ENCODE assay signal across 8 mouse cellular contexts in genomic region chr6:71927911-71928310, GRCm38 (mm10). TPM values are rescaled to one million over a fixed set of nuclear protein-coding genes. Genes with fewer than 3 reads are reported as not detected.
DNase-seq lines count a peak whose midpoint lies in the region; ATAC-seq lines count a peak whose summit lies in the region.

No protein-coding gene starts in this region.

- no peaks in the 10 kb centered on the region for H3K4me1 ChIP-seq in embryonic facial prominence, embryonic 14.5 days (ENCODE audit: control insufficient read depth, insufficient read depth, low read length)
- no peaks in the 10 kb centered on the region for H3K4me1 ChIP-seq in kidney, embryonic 14.5 days (ENCODE audit: control insufficient read depth, insufficient read depth, low read length)
- no peaks in the 10 kb centered on the region for H3K4me1 ChIP-seq in liver, embryonic 11.5 days (replicated peaks; ENCODE audit: control insufficient read depth, insufficient read depth, low read length)

- H3K27me3 ChIP-seq in embryonic facial prominence, embryonic 14.5 days (replicated peaks; ENCODE audit: control insufficient read depth, insufficient read depth, low read length): no peaks in the 10 kb centered on the region
- H3K27me3 ChIP-seq in kidney, embryonic 14.5 days (ENCODE audit: control insufficient read depth, insufficient read depth, low read length): no peaks in the 10 kb centered on the region
- H3K27me3 ChIP-seq in liver, embryonic 11.5 days (replicated peaks; ENCODE audit: control insufficient read depth, insufficient read depth, low read length): no peaks in the 10 kb centered on the region

- peaks cover 89% of the 10 kb centered on the region for H3K36me3 ChIP-seq in embryonic facial prominence, embryonic 14.5 days (ENCODE audit: control insufficient read depth, insufficient read depth, low read length)
- H3K36me3 ChIP-seq in kidney, embryonic 14.5 days (ENCODE audit: control insufficient read depth, insufficient read depth, low read length): peaks cover 86% of the 10 kb centered on the region
- peaks cover 47% of the 10 kb centered on the region for H3K36me3 ChIP-seq in liver, embryonic 11.5 days (ENCODE audit: control insufficient read depth, insufficient read depth, low read length)

- H3K9ac ChIP-seq in embryonic facial prominence, embryonic 14.5 days (ENCODE audit: low read depth, low read length): no peak overlapping the region
- no peak overlapping the region for H3K9ac ChIP-seq in kidney, embryonic 14.5 days (ENCODE audit: low read depth, low read length)
- no peak overlapping the region for H3K9ac ChIP-seq in liver, embryonic 11.5 days (ENCODE audit: low read depth, low read length)

- no peak overlapping the region for H3K4me3 ChIP-seq in embryonic facial prominence, embryonic 14.5 days (ENCODE audit: low read depth, low read length)
- no peak overlapping the region for H3K4me3 ChIP-seq in kidney, embryonic 14.5 days (ENCODE audit: low read length)
- no peak overlapping the region for H3K4me3 ChIP-seq in liver, embryonic 11.5 days (ENCODE audit: low read depth, low read length)

- peak; percentile 23 for DNase-seq in urinary bladder, postnatal 25 days (ENCODE audit: low spot score)
- no peak for DNase-seq in urinary bladder, adult 2 months (ENCODE audit: low spot score)
- DNase-seq in adrenal gland, postnatal 25 days: peak; percentile 65
- DNase-seq in embryonic facial prominence, embryonic 14.5 days (ENCODE audit: low spot score): peak; percentile 62
- peak; percentile 41 for DNase-seq in liver, embryonic 11.5 days (ENCODE audit: low spot score)
- DNase-seq in retina, adult 2 months (ENCODE audit: low read depth, low spot score): peak; percentile 28

- H3K9me3 ChIP-seq in embryonic facial prominence, embryonic 14.5 days (ENCODE audit: control insufficient read depth, low read length): no peaks in the 10 kb centered on the region
- H3K9me3 ChIP-seq in kidney, embryonic 14.5 days (ENCODE audit: control insufficient read depth, low read length): no peaks in the 10 kb centered on the region
- H3K9me3 ChIP-seq in liver, embryonic 11.5 days (ENCODE audit: control insufficient read depth, low read length): no peaks in the 10 kb centered on the region

- ATAC-seq in embryonic facial prominence, embryonic 14.5 days (ENCODE audit: low read depth): peak; percentile 74
- 0 out of 2 replicates have a peak, but pooled peaks have one; percentile 46 for ATAC-seq in kidney, embryonic 14.5 days (ENCODE audit: low FRiP score, low TSS enrichment)
- ATAC-seq in liver, embryonic 11.5 days (replicated peaks; ENCODE audit: low FRiP score): no peak
- no peak for ATAC-seq in monocyte, adult 5-6 weeks (replicated peaks; ENCODE audit: insufficient number of reproducible peaks, low FRiP score, low TSS enrichment, poor library complexity, severe bottlenecking)

- H3K4me2 ChIP-seq in embryonic facial prominence, embryonic 14.5 days (ENCODE audit: low read depth, low read length): no peak overlapping the region
- H3K4me2 ChIP-seq in kidney, embryonic 14.5 days (replicated peaks; ENCODE audit: low read depth, low read length): no peak overlapping the region
- H3K4me2 ChIP-seq in liver, embryonic 11.5 days: no peak overlapping the region

- no peak overlapping the region for H3K27ac ChIP-seq in embryonic facial prominence, embryonic 14.5 days (replicated peaks; ENCODE audit: low read depth, low read length)
- H3K27ac ChIP-seq in kidney, embryonic 14.5 days (ENCODE audit: low read depth, low read length): no peak overlapping the region
- H3K27ac ChIP-seq in liver, embryonic 11.5 days (ENCODE audit: low read depth, low read length): no peak overlapping the region

RNA-seq across cellular contexts. Expression of gene Polr1a, which starts 19.1 kb away (rescaled TPM):
- 12.7 and 13.1 TPM in 2 replicates for polyA plus RNA-seq in urinary bladder, adult 2 months (2012; rRNA removed)
- total RNA-seq in adrenal gland, postnatal 25 days (2021): 75.1 and 76.9 TPM in 2 replicates
- 28.9 and 31.5 TPM in 2 replicates for polyA plus RNA-seq in embryonic facial prominence, embryonic 14.5 days (2014; fragmentation: Nextera tagmentation; extraction: Ambion mirVana)
- 18.6 and 37.0 TPM in 2 replicates for polyA plus RNA-seq in kidney, embryonic 14.5 days (2014; fragmentation: Nextera tagmentation; extraction: Ambion mirVana)
- 45.7 and 52.4 TPM in 2 replicates for polyA plus RNA-seq in liver, embryonic 11.5 days (2014; fragmentation: Nextera tagmentation; extraction: Ambion mirVana)
- total RNA-seq in monocyte, adult 5-6 weeks (2017): 28.3 to 32.8 TPM (median 28.6 TPM) in 3 replicates

RNA-seq across cellular contexts. Expression of gene Ptcd3, which starts 19.4 kb away (rescaled TPM):
- 34.1 and 36.6 TPM in 2 replicates for polyA plus RNA-seq in urinary bladder, adult 2 months (2012; rRNA removed)
- total RNA-seq in adrenal gland, postnatal 25 days (2021): 107 and 108 TPM in 2 replicates
- 84.6 and 92.6 TPM in 2 replicates for polyA plus RNA-seq in embryonic facial prominence, embryonic 14.5 days (2014; fragmentation: Nextera tagmentation; extraction: Ambion mirVana)
- polyA plus RNA-seq in kidney, embryonic 14.5 days (2014; fragmentation: Nextera tagmentation; extraction: Ambion mirVana): 85.5 and 131 TPM in 2 replicates
- polyA plus RNA-seq in liver, embryonic 11.5 days (2014; fragmentation: Nextera tagmentation; extraction: Ambion mirVana): 151 and 174 TPM in 2 replicates
- total RNA-seq in monocyte, adult 5-6 weeks (2017): 70.3 to 105 TPM (median 72.5 TPM) in 3 replicates

Comparison
In these comparisons a context has a peak if more than half of its experiments do, and no peak if none do; other contexts are left out.
1. ATAC-seq: peak in embryonic facial prominence, embryonic 14.5 days (single experiment) and kidney, embryonic 14.5 days (single experiment); none in liver, embryonic 11.5 days (single experiment) and monocyte, adult 5-6 weeks (single experiment).